Mouse (Mus musculus) CH12.LX (cell line): ENCODE results near the gene Cbl. TPM values are rescaled to one million over a fixed set of nuclear protein-coding genes. Genes with fewer than 3 reads are reported as not detected.

ENCODE experiments used
- DNase-seq: peaks from one replicate; pipeline ENCODE4 v3.0.0-alpha.2; 2013; ENCODE audit errors: extremely low read depth
- H3K27ac ChIP-seq: 2 replicates; pipeline ENCODE4 v1.5.1; 2012; ENCODE audit warnings: low read depth, mild to moderate bottlenecking, control low read depth, moderate library complexity; ENCODE audit not compliant: insufficient read depth
- H3K27me3 ChIP-seq: replicated peaks from 2 replicates; pipeline ENCODE3; 2012; ENCODE audit warnings: inconsistent platforms
- H3K36me3 ChIP-seq, 2 experiments: replicated peaks in 1 of 2; 2 replicates each; pipeline versions ENCODE3 to v1.6.1; 2012; ENCODE audit warnings: inconsistent platforms in 1 of 2, low read length in 1 of 2, mild to moderate bottlenecking in 1 of 2, mixed read lengths in 1 of 2, moderate library complexity in 1 of 2; ENCODE audit not compliant: control insufficient read depth in 1 of 2, insufficient read depth in 1 of 2
- H3K4me1 ChIP-seq, 2 experiments: 2 replicates each; pipeline ENCODE4 v1.6.1; 2012; ENCODE audit warnings: inconsistent platforms in 1 of 2, moderate library complexity in 1 of 2; ENCODE audit not compliant: insufficient read depth in 2 of 2, control insufficient read depth in 1 of 2
- H3K4me2 ChIP-seq: 2 replicates; pipeline ENCODE4 v1.6.1; 2012; ENCODE audit warnings: low read depth, mild to moderate bottlenecking, control low read depth; ENCODE audit not compliant: poor library complexity, insufficient read depth, severe bottlenecking
- H3K4me3 ChIP-seq, 3 experiments: fragments of 150-350 bp in 1 of 3; sonication (generic) in 1 of 3; replicated peaks in 1 of 3; 2 replicates each; pipeline versions ENCODE3 to v1.5.1; 2011 to 2012; ENCODE audit warnings: low read depth in 2 of 3, low read length in 2 of 3, mild to moderate bottlenecking in 2 of 3, moderate library complexity in 2 of 3, control low read depth in 1 of 3, improper control_type of control experiment in 1 of 3, inconsistent platforms in 1 of 3, mixed read lengths in 1 of 3; ENCODE audit not compliant: poor library complexity in 1 of 3
- H3K79me2 ChIP-seq: replicated peaks from 2 replicates; pipeline ENCODE4 v1.6.1; 2012; ENCODE audit warnings: mild to moderate bottlenecking, moderate library complexity; ENCODE audit not compliant: control insufficient read depth, poor library complexity, insufficient read depth, severe bottlenecking; ENCODE audit errors: extremely low read depth
- H3K9ac ChIP-seq: 2 replicates; pipeline ENCODE4 v1.6.1; 2012; ENCODE audit warnings: low read depth, mild to moderate bottlenecking, control low read depth, moderate library complexity; ENCODE audit not compliant: insufficient read depth
- H3K9me3 ChIP-seq: replicated peaks from 2 replicates; pipeline ENCODE3; 2012; ENCODE audit warnings: low read length, inconsistent platforms, mixed read lengths
- CHD1 ChIP-seq: IDR thresholded peaks from 2 replicates; pipeline ENCODE4 v1.6.1; 2012; ENCODE audit warnings: low read depth, low read length, improper control_type of control experiment, inconsistent platforms
- CHD2 ChIP-seq: IDR thresholded peaks from 2 replicates; pipeline ENCODE4 v1.6.1; 2011; ENCODE audit warnings: low read length, improper control_type of control experiment
- EP300 ChIP-seq: IDR thresholded peaks from 2 replicates; pipeline ENCODE4 v1.6.1; 2011; ENCODE audit warnings: low read length, improper control_type of control experiment
- ETS1 ChIP-seq: conservative IDR thresholded peaks from 2 replicates; pipeline ENCODE4 v1.6.1; 2012; ENCODE audit warnings: low read depth, mild to moderate bottlenecking, inconsistent platforms, low read length, improper control_type of control experiment, moderate library complexity
- GABPA ChIP-seq: IDR thresholded peaks from 2 replicates; pipeline ENCODE4 v1.6.1; 2012; ENCODE audit warnings: low read depth, low read length, improper control_type of control experiment, inconsistent platforms; ENCODE audit not compliant: insufficient replicate concordance
- HCFC1 ChIP-seq: IDR thresholded peaks from 2 replicates; pipeline ENCODE4 v1.6.1; 2012; ENCODE audit warnings: low read depth, mild to moderate bottlenecking, inconsistent platforms, low read length, improper control_type of control experiment
- IRF4 ChIP-seq: IDR thresholded peaks from 2 replicates; pipeline ENCODE4 v1.6.1; 2014; ENCODE audit warnings: low read depth, mild to moderate bottlenecking, inconsistent platforms, low read length, improper control_type of control experiment
- JUN ChIP-seq: IDR thresholded peaks from 2 replicates; pipeline ENCODE4 v1.6.1; 2011; ENCODE audit warnings: low read depth, mild to moderate bottlenecking, low read length, improper control_type of control experiment, moderate library complexity; ENCODE audit not compliant: insufficient read depth
- JUND ChIP-seq: conservative IDR thresholded peaks from 2 replicates; pipeline ENCODE4 v1.6.1; 2011; ENCODE audit warnings: low read depth, low read length, improper control_type of control experiment
- MXI1 ChIP-seq: IDR thresholded peaks from 2 replicates; pipeline ENCODE4 v1.6.1; 2011; ENCODE audit warnings: mild to moderate bottlenecking, low read depth, low read length, improper control_type of control experiment
- PAX5 ChIP-seq: IDR thresholded peaks from 2 replicates; pipeline ENCODE4 v1.6.1; 2012; ENCODE audit warnings: low read length, inconsistent platforms, mixed read lengths
- POLR2AphosphoS2 ChIP-seq: IDR thresholded peaks from 2 replicates; pipeline ENCODE4 v1.6.1; 2011; ENCODE audit warnings: low read depth, low read length, improper control_type of control experiment
- RAD21 ChIP-seq: IDR thresholded peaks from 2 replicates; pipeline ENCODE4 v1.6.1; 2011; ENCODE audit warnings: low read depth, mild to moderate bottlenecking, low read length, improper control_type of control experiment, moderate library complexity
- RCOR1 ChIP-seq: conservative IDR thresholded peaks from 2 replicates; pipeline ENCODE4 v1.6.1; 2012; ENCODE audit warnings: low read depth, mild to moderate bottlenecking, inconsistent platforms, low read length, improper control_type of control experiment
- SMC3 ChIP-seq: IDR thresholded peaks from 2 replicates; pipeline ENCODE4 v1.6.1; 2011; ENCODE audit warnings: low read depth, low read length, improper control_type of control experiment
- TBP ChIP-seq: conservative IDR thresholded peaks from 2 replicates; pipeline ENCODE4 v1.6.1; 2011; ENCODE audit warnings: low read depth, low read length, improper control_type of control experiment
- TCF12 ChIP-seq: IDR thresholded peaks from 2 replicates; pipeline ENCODE4 v1.6.1; 2014; ENCODE audit warnings: low read depth, mild to moderate bottlenecking, inconsistent platforms, low read length, improper control_type of control experiment
- UBTF ChIP-seq: IDR thresholded peaks from 2 replicates; pipeline ENCODE4 v1.6.1; 2012; ENCODE audit warnings: low read depth, mild to moderate bottlenecking, inconsistent platforms, low read length, improper control_type of control experiment, moderate library complexity
- USF1 ChIP-seq: IDR thresholded peaks from 2 replicates; pipeline ENCODE4 v1.6.1; 2014; ENCODE audit warnings: low read depth, mild to moderate bottlenecking, inconsistent platforms, low read length, improper control_type of control experiment
- USF2 ChIP-seq: conservative IDR thresholded peaks from 2 replicates; pipeline ENCODE4 v1.6.1; 2011; ENCODE audit warnings: low read depth, low read length, improper control_type of control experiment
- ZC3H11A ChIP-seq: IDR thresholded peaks from 2 replicates; pipeline ENCODE4 v1.6.1; 2012; ENCODE audit warnings: low read depth, mild to moderate bottlenecking, inconsistent platforms, low read length, improper control_type of control experiment
- ZKSCAN1 ChIP-seq: IDR thresholded peaks from 2 replicates; pipeline ENCODE4 v1.6.1; 2012; ENCODE audit warnings: low read depth, inconsistent platforms, low read length, improper control_type of control experiment, borderline replicate concordance
- dilution Hi-C: fragments of 300-500 bp; cut with MboI; formaldehyde crosslinking; loops from 2 replicates; pipeline ENCODE4 v1.14.3; 2020; ENCODE audit warnings: low sequenced_read_pairs; ENCODE audit not compliant: extremely low pct_unique_long_range_greater_than_20kb, extremely low pct_ligation_motif_present
- in situ Hi-C: fragments of 300-500 bp; cut with MboI; formaldehyde crosslinking; loops from 3 replicates; pipeline ENCODE4 v1.14.3; 2019; ENCODE audit warnings: low sequenced_read_pairs, low pct_ligation_motif_present, low pct_unique_long_range_greater_than_20kb, mixed read lengths
- polyA plus RNA-seq: library from polyadenylated mRNA; unstranded; fragments of >175 nt; gene quantifications from 2 replicates; pipeline ENCODE4 v1.2.1, GENCODE M21; 2012; ENCODE audit warnings: low read depth; ENCODE audit not compliant: insufficient read length
- total RNA-seq, 2 experiments: library from RNA; depleted of rRNA; stranded (reverse); fragments of 300-350 nt in 1 of 2; fragments of >200 nt in 1 of 2; gene quantifications; 2 replicates each; pipeline ENCODE4 v1.2.3; 2012 to 2014

Cbl gene
- total and polyA plus RNA-seq, 3 experiments = 8.3 to 39.0 (median 11.9) TPM

GRCm38 (mm10) chr9:44243621-44244020 lies 9.8 kb upstream of the Cbl start:
- H3K27me3 ChIP-seq = no peaks in the 10 kb centered on the region
- DNase-seq = no peak
- H3K9ac ChIP-seq = no peak overlapping the region
- no peaks in the 10 kb centered on the region for H3K36me3 ChIP-seq
- H3K9me3 ChIP-seq = no peaks in the 10 kb centered on the region
- dilution Hi-C loops = no loop called here
- no peak overlapping the region for H3K4me3 ChIP-seq
- H3K27ac ChIP-seq = no peak overlapping the region
- in situ Hi-C loops = no loop called here
- H3K4me2 ChIP-seq = no peak overlapping the region
- no peaks in the 10 kb centered on the region for H3K79me2 ChIP-seq
- H3K4me1 ChIP-seq = peaks cover 0 to 11% of the 10 kb centered on the region in 2 experiments; a peak in 2 of 4 replicates
- TF ChIP-seq SMC3 (no peak), USF2 (no peak), RCOR1 (no peak), PAX5 (no peak), JUN (no peak), JUND (no peak), POLR2AphosphoS2 (no peak), USF1 (no peak), TBP (no peak), TCF12 (no peak), EP300 (no peak), GABPA (no peak), CHD2 (no peak), RAD21 (no peak), UBTF (no peak), ETS1 (no peak), ZC3H11A (no peak)

- no peak for TF ChIP-seq ZKSCAN1
- no peak for TF ChIP-seq HCFC1
- TF ChIP-seq MXI1 = no peak
- TF ChIP-seq JUND = no peak
- no peak for TF ChIP-seq IRF4
- no peak for TF ChIP-seq CHD1
- DNase-seq = no peak
- dilution Hi-C loops = no loop called here
Measured at GRCm38 (mm10) chr9:44241418-44241817, 7.6 kb upstream of the Cbl start.

More at GRCm38 (mm10) chr9:44241418-44241817, 7.6 kb upstream of the Cbl start:
- no peak overlapping the region for H3K27ac ChIP-seq
- H3K4me3 ChIP-seq = no peak overlapping the region
- H3K27me3 ChIP-seq = no peaks in the 10 kb centered on the region
- H3K4me1 ChIP-seq = peaks cover 3 to 32% of the 10 kb centered on the region in 2 experiments; a peak in 2 of 4 replicates
- in situ Hi-C loops = no loop called here
- no peaks in the 10 kb centered on the region for H3K9me3 ChIP-seq
- H3K4me2 ChIP-seq = no peak overlapping the region
- no peaks in the 10 kb centered on the region for H3K36me3 ChIP-seq
- no peaks in the 10 kb centered on the region for H3K79me2 ChIP-seq
- no peak overlapping the region for H3K9ac ChIP-seq
